Mouse (Mus musculus): ENCODE measurements around the gene Nipal1. TPM values are rescaled to one million over a fixed set of nuclear protein-coding genes. Genes with fewer than 3 reads are reported as not detected.

Nipal1 gene
- total and polyA plus RNA-seq, 3 experiments = not detected

DNA sequence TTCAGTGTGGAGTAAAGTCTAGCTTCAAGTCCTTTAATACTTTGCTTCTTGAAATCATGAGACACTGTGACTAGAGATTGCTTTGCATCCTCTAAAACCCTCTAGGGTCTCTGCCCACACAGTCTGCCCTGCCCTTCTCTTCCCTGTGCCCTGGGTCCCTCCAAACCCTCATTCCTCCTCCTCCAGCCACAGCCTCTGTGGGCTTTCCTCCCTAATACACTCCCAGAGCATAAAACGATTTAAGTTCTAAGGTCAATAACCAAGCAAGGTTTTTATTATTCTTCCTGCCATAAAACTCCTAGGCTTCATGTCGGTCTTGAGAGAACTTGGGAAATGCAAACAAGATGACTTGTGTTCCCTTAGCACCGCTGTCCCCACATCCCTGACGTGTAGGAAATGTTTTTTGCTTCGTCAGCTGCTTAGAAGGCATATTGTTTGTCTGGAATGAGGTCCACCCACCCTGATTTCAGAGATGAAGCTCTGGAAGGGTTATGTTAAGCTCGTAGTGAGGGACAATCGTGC, 8.7 kb downstream of the Nipal1 start:
- Histone ChIP-seq H3K4me1 (ENCODE audit: control insufficient read depth, insufficient read depth, low read length) (no peaks in the 10 kb centered on the region), H3K27me3 (ENCODE audit: control insufficient read depth, insufficient read depth, low read length) (no peaks in the 10 kb centered on the region), H3K36me3 (ENCODE audit: control insufficient read depth, insufficient read depth, low read length) (no peaks in the 10 kb centered on the region), H3K79me2 (replicated peaks; ENCODE audit: control insufficient read depth, insufficient read depth, low read length) (no peaks in the 10 kb centered on the region), H3K9ac (ENCODE audit: low read depth, low read length) (no peak overlapping the region), H3K27ac (no peak overlapping the region), H3K4me3 (no peak overlapping the region)
- TF ChIP-seq EP300 (IDR thresholded peaks at IDR 0.05; ENCODE audit: insufficient read depth, low read depth, low read length) (no peak), POLR2A (IDR thresholded peaks at IDR 0.05; ENCODE audit: insufficient read depth, low read depth, low read length) (no peak), CTCF (IDR thresholded peaks at IDR 0.05) (no peak)
- no peak for DNase-seq
- intact Hi-C loops (cut with DNase I) = no loop called here
- 50% methylated on average over 7 of the region's 7 CpGs for WGBS

DNA sequence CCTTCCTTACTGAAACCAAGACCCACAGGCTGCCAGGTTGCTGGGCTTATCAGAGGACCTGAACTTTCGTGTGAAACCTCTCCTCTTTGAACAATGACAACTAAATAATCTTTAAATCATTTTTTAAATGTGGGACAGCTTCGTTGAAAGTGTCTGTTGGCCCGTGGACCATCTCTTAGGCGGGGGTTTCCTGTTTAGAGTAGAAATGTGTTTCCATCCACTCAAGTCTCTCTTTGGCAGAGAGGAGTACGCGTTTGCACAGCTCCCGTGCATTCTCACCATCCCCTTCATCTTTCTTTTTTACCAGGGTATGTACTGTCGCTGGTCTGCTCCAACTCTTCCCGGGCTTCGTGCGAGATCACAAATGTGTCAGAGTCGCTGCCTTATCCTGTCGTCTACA, 10.8 kb downstream of the Nipal1 start:
- H3K9ac ChIP-seq (ENCODE audit: low read depth, low read length) = no peak overlapping the region
- H3K4me3 ChIP-seq = no peak overlapping the region
- WGBS = 83% methylated on average over 13 of the region's 13 CpGs
- no peak for DNase-seq
- H3K27me3 ChIP-seq (ENCODE audit: control insufficient read depth, insufficient read depth, low read length) = no peaks in the 10 kb centered on the region
- intact Hi-C loops (cut with DNase I) = no loop called here
- H3K4me1 ChIP-seq (ENCODE audit: control insufficient read depth, insufficient read depth, low read length) = no peaks in the 10 kb centered on the region
- no peak overlapping the region for H3K27ac ChIP-seq
- TF ChIP-seq EP300 (IDR thresholded peaks at IDR 0.05; ENCODE audit: insufficient read depth, low read depth, low read length) (no peak), CTCF (IDR thresholded peaks at IDR 0.05) (no peak), POLR2A (IDR thresholded peaks at IDR 0.05; ENCODE audit: insufficient read depth, low read depth, low read length) (no peak)
- H3K36me3 ChIP-seq (ENCODE audit: control insufficient read depth, insufficient read depth, low read length) = no peaks in the 10 kb centered on the region
- H3K79me2 ChIP-seq (replicated peaks; ENCODE audit: control insufficient read depth, insufficient read depth, low read length) = no peaks in the 10 kb centered on the region

DNA sequence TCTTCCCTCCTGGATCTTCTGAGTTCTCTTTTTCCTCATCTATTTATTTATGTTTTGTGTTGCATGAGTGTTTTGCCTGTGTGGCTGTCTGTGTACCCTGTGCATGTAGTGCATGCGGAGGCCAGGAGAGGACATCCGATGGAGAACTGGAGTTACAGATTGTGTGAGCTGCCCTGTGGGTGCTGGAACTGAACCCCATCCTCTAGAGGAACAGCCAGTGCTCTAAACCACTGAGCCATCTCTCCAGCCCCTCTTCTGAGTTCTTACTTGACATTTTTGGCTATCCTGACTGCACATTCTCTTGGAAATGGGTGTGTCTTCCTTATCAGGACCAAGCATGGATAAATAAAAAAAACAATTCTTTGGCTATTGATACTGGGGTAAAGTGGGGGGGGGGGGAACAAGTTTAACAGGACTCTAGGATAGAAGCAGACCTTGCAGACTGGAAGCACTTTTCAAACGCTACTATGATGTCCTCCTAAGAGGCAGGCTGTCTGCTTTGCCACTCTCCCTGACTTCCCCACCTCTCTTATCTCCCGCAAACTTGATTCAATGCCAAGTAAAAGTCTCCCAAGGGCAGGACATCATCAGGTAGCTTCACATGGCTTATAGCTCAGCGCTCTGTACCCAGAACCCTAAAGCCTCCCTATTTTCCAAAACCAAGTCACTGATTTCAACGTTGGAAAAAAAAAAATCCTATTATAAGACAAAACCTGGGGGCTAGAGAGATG, 13.6 kb downstream of the Nipal1 start:
- no peak for TF ChIP-seq POLR2A (IDR thresholded peaks at IDR 0.05; ENCODE audit: insufficient read depth, low read depth, low read length)
- TF ChIP-seq CTCF (IDR thresholded peaks at IDR 0.05) = no peak
- no peak for TF ChIP-seq EP300 (IDR thresholded peaks at IDR 0.05; ENCODE audit: insufficient read depth, low read depth, low read length)
- H3K27me3 ChIP-seq (ENCODE audit: control insufficient read depth, insufficient read depth, low read length) = no peaks in the 10 kb centered on the region
- H3K4me1 ChIP-seq (ENCODE audit: control insufficient read depth, insufficient read depth, low read length) = no peaks in the 10 kb centered on the region
- no peak overlapping the region for H3K4me3 ChIP-seq
- 42% methylated on average over 6 of the region's 6 CpGs for WGBS
- intact Hi-C loops (cut with DNase I) = loop anchor here (10.0 kb wide), 1 partner anchor 414 kb away; no protein-coding TSS in a partner anchor
- no peaks in the 10 kb centered on the region for H3K79me2 ChIP-seq (replicated peaks; ENCODE audit: control insufficient read depth, insufficient read depth, low read length)
- no peaks in the 10 kb centered on the region for H3K36me3 ChIP-seq (ENCODE audit: control insufficient read depth, insufficient read depth, low read length)
- no peak overlapping the region for H3K9ac ChIP-seq (ENCODE audit: low read depth, low read length)
- H3K27ac ChIP-seq = no peak overlapping the region
- DNase-seq = no peak

DNA sequence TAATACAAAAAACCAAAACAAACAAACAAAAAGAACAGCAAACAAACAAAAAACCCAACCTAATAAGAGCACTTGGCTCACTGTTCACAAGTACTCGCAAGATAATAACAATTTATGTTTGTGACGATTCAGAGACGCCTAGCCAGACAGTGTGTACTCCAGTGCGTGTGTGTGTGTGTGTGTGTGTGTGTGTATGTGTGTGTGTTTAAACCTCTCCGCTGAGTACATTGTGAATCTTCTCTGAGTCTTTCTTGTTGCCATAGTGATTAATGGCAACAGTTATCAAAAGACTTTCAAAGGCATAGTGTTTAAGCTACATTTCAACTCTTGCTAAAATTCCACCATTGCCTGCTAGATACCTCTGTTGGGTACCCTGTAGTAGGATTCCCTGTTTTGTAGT, 16.5 kb downstream of the Nipal1 start:
- Histone ChIP-seq H3K27me3 (ENCODE audit: control insufficient read depth, insufficient read depth, low read length) (no peaks in the 10 kb centered on the region), H3K79me2 (replicated peaks; ENCODE audit: control insufficient read depth, insufficient read depth, low read length) (no peaks in the 10 kb centered on the region), H3K27ac (no peak overlapping the region), H3K36me3 (ENCODE audit: control insufficient read depth, insufficient read depth, low read length) (no peaks in the 10 kb centered on the region), H3K9ac (ENCODE audit: low read depth, low read length) (no peak overlapping the region), H3K4me3 (no peak overlapping the region), H3K4me1 (ENCODE audit: control insufficient read depth, insufficient read depth, low read length) (no peaks in the 10 kb centered on the region)
- 86% methylated on average over 5 of the region's 5 CpGs for WGBS
- intact Hi-C loops (cut with DNase I) = loop anchor here (10.0 kb wide), 1 partner anchor 411 kb away; no protein-coding TSS in a partner anchor
- DNase-seq = no peak
- TF ChIP-seq EP300 (IDR thresholded peaks at IDR 0.05; ENCODE audit: insufficient read depth, low read depth, low read length) (no peak), POLR2A (IDR thresholded peaks at IDR 0.05; ENCODE audit: insufficient read depth, low read depth, low read length) (no peak), CTCF (IDR thresholded peaks at IDR 0.05) (no peak)

DNA sequence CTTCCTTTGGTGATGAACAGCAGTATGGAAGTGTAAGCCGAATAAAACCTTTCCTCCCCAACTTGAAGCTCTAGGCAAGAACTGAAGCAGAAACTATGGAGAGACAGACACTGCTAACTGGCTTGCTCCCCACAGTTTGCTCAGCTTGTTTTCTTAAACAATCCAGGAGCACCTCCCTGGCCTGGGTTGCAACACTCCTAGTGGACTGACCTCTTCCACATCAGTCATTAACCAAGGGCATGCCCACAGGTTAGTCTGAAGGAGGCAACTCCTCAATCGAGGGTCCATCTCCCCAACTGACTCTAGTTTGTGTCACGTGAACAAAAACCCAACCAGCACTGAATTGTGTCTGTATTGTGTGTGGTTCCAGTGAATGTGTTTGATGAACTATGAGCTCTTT, 17.3 kb downstream of the Nipal1 start:
- Histone ChIP-seq H3K4me3 (no peak overlapping the region), H3K36me3 (ENCODE audit: control insufficient read depth, insufficient read depth, low read length) (no peaks in the 10 kb centered on the region), H3K27me3 (ENCODE audit: control insufficient read depth, insufficient read depth, low read length) (no peaks in the 10 kb centered on the region), H3K9ac (ENCODE audit: low read depth, low read length) (no peak overlapping the region), H3K79me2 (replicated peaks; ENCODE audit: control insufficient read depth, insufficient read depth, low read length) (no peaks in the 10 kb centered on the region), H3K4me1 (ENCODE audit: control insufficient read depth, insufficient read depth, low read length) (no peaks in the 10 kb centered on the region), H3K27ac (no peak overlapping the region)
- no peak for DNase-seq
- no peak for TF ChIP-seq EP300 (IDR thresholded peaks at IDR 0.05; ENCODE audit: insufficient read depth, low read depth, low read length)
- TF ChIP-seq POLR2A (IDR thresholded peaks at IDR 0.05; ENCODE audit: insufficient read depth, low read depth, low read length) = no peak
- no peak for TF ChIP-seq CTCF (IDR thresholded peaks at IDR 0.05)
- intact Hi-C loops (cut with DNase I) = loop anchor here (5.0 to 10.0 kb wide), 2 partner anchors 47 to 410 kb away; no protein-coding TSS in a partner anchor
- 55% methylated on average over 3 of the region's 3 CpGs for WGBS

DNA sequence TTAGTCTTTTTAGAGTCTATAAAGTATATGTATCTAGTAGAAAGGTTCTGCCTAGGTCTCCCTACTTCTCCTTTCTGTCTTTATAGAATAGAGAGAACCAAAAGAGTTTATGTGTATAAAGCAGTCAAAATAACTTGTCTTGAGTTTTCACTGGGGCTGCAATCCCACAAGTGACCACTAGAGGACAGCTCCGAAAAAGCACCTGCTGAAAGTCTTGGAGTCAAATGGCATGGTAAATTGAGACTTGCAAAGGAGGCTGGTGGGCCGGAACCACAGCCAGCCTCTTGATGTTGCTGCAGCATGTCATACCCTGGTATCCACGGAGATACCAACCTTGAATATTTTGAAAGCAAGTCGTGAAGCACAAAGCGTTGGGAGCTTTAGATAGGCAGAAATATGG, 17.7 kb downstream of the Nipal1 start:
- H3K4me3 ChIP-seq = no peak overlapping the region
- no peak overlapping the region for H3K9ac ChIP-seq (ENCODE audit: low read depth, low read length)
- peak; percentile 20 to 55 for DNase-seq
- no peak for TF ChIP-seq EP300 (IDR thresholded peaks at IDR 0.05; ENCODE audit: insufficient read depth, low read depth, low read length)
- TF ChIP-seq POLR2A (IDR thresholded peaks at IDR 0.05; ENCODE audit: insufficient read depth, low read depth, low read length) = no peak
- TF ChIP-seq CTCF (IDR thresholded peaks at IDR 0.05) = peak; percentile 99
- H3K27ac ChIP-seq = no peak overlapping the region
- intact Hi-C loops (cut with DNase I) = loop anchor here (5.0 to 10.0 kb wide), 2 partner anchors 47 to 410 kb away; no protein-coding TSS in a partner anchor
- WGBS = 22% methylated on average over 5 of the region's 5 CpGs
- H3K79me2 ChIP-seq (replicated peaks; ENCODE audit: control insufficient read depth, insufficient read depth, low read length) = no peaks in the 10 kb centered on the region
- H3K27me3 ChIP-seq (ENCODE audit: control insufficient read depth, insufficient read depth, low read length) = no peaks in the 10 kb centered on the region
- no peaks in the 10 kb centered on the region for H3K36me3 ChIP-seq (ENCODE audit: control insufficient read depth, insufficient read depth, low read length)
- H3K4me1 ChIP-seq (ENCODE audit: control insufficient read depth, insufficient read depth, low read length) = no peaks in the 10 kb centered on the region
